Mouse (Mus musculus): ENCODE measurements around the gene Mink1.

The Mink1 gene

DNA sequence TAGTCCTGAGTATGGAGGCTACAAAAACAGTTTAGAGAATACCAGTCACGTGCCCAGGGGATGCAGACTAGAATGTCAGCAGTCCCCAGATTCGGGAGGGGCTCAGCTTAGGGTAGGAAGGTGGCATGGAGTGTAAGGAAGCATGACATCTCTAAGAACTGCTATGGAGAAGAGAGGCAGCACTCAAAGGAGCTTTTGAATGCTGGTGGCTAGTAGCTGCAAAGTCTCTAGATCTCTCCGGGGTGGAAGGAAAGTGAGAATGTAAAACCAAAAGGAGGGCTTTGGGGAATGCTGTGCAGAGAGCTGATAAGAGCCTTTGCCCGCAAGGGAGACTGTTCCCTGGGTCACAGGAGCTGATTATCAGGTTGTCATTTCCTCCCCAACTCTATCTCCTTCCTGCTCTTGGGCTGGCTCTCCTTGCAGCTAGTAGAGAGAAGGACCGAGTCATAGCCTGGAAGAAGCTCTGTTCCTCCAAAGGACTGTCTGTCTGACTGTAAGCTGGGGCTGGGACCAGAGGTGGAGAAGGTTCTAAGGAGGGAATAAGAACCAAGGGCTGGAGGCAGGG is 76.1 kb downstream of the Mink1 start, which contains the start of gene Gp1ba:
TSS of gene Gp1ba (plus strand) at position 409 of the 565 bp plus-strand sequence.
- DNase-seq = no peak

- no peak for DNase-seq
These were observed 77.3 kb downstream of the Mink1 start for GRCm38 (mm10) chr11:70639976-70640375.

DNA sequence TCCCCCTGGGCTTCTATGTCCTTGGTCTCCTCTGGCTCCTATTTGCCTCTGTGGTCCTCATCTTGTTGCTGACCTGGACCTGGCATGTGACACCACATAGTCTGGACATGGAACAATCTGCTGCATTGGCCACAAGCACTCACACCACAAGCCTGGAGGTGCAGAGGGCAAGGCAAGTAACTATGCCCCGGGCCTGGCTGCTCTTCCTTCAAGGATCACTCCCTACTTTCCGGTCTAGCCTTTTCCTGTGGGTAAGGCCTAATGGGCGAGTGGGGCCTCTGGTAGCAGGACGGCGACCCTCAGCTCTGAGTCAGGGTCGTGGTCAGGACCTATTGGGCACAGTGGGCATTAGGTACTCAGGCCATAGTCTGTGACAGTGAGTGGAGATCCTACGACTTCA is 78.6 kb downstream of the Mink1 start:
- DNase-seq = no peak

GRCm38 (mm10) chr11:70643051-70643450 is 80.4 kb downstream of the Mink1 start:
- peak in 1 of 2 experiments; percentile 28 for DNase-seq

- DNase-seq = peak; percentile 50 to 51
These were observed 82.0 kb downstream of the Mink1 start for GRCm38 (mm10) chr11:70644564-70645103.

- DNase-seq = no peak
These were observed 83.0 kb downstream of the Mink1 start for GRCm38 (mm10) chr11:70645461-70646258.

GRCm38 (mm10) chr11:70646259-70646555 is 83.5 kb downstream of the Mink1 start:
- peak; percentile 53 to 66 for DNase-seq

DNA sequence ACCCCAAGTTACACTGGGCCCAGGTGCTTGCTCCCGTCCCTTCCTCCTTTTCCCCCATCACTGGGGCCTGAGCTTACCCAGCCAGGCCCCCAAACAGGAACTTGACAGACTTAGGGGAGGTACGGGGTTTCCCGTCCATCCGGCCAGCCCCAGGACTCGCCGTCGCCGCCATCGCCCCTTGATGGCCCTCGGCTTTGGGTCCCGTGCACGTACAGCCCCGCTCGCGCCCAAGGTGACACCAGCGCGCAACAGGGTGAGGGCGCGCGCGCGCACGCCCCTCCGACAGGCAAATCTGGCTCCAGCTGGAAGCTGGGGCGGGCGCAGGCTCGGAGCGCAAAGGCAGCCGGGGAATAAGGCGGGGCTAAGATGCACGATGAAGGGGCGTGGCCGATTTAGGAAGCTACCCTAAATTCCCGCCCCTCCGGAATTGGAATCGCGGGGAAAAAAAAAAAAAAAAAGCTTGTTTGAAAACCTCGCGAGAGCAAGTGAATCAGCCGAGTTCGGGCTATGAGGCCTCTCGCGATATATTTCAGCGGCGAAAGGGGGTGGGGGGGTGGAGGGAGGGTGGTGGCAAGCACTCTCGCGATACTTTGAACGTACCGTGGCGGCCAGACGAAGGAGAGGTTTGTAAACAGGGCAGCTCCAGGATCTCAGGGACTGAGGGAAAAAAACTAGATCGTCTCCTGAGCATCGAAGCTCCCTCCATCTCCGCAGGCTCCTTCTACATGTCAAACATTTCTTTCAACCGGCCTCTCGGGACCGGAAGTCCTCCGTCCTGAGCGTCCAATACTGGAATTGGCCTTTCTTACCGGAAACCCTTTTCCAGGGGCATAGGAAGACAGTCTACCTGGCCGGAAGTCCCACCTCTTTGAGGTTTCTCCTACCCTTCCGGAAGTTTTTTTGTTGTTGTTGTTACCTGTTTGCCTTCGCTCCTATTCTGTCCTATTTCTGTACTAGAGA is 84.3 kb downstream of the Mink1 start, which contains the start of the genes Rnf167 and Slc25a11:
TSS of gene Rnf167 (plus strand) at position 545 of the 960 bp plus-strand sequence.
TSS of gene Slc25a11 (minus strand) at position 789 of the 960 bp plus-strand sequence.
- peak; percentile 97 to 98 for DNase-seq

- peak; percentile 44 to 46 for DNase-seq
These were observed 85.2 kb downstream of the Mink1 start for GRCm38 (mm10) chr11:70647716-70648420.

DNA sequence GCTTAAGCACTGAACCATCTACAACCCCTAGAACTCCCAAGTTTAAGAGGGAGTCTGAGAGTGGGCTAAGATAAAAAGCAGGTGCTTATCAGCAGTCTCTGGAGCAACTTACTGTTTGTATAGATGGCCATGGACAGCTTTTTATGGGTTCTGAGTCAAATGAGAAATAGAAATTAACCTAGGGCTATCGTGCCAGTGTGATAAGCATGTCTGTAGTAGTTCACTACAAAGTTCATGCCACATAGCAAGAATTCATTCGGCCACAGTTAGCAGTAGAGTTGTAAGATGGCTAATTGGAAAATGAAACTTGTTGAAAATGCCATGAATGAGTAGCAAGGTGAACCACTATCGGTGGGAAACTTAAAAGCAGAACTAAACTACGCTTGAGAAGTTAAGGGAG is 85.8 kb downstream of the Mink1 start:
- DNase-seq = no peak

DNA sequence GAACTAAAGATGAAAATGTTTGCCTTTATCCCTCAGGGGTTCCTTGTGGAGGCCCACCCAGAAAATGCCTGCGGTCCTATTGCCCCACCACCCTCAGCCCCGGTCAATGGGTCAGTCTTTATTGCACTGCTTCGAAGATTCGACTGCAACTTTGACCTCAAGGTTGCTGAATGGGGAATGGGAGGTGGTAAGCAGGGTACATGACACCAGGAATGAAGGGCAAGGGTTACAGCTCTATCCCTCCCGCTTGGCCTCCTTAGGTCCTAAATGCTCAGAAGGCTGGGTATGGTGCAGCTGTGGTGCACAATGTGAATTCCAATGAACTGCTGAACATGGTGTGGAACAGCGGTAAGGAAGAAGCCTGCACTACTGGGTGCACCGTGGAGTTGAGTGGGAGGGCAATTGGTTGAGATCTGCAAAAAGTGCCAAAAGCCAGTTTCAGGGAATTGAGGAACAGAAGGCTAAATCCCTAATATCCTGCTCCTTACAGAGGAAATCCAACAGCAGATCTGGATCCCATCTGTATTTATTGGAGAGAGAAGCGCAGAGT is 86.6 kb downstream of the Mink1 start:
- DNase-seq = no peak

DNA sequence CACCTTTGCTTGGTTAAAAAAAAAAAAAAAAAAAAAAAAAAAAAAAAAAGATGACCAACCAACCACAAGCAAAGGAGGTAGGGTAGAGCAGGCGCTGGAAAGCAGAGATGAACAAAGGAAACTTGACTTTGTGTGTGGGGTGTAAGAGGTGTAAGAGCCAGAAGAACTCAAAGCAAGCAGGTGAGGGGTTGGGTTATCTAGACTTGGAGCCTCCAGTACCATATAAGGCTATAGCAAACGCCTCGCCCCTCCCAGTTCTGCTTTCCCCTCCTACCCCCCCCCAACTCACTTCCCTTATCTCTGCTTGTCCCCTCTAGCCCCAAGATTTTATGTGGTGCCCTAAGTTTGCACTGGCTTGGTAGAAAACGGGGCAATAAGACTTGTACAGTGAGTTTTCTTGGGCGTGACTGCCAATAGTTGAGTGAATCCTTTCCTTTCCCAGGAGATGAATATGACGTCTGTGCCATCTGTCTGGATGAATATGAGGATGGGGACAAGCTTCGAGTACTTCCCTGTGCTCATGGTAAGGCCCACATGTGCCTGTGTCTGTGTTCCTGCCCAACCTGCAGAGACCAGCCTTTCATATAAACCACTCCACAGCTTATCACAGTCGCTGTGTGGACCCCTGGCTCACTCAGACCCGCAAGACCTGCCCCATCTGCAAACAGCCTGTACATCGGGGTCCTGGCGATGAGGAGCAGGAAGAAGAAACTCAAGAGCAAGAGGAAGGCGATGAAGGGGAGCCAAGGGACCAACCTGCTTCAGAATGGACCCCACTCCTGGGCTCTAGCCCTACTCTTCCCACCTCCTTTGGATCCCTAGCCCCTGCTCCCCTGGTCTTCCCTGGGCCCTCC is 87.9 kb downstream of the Mink1 start:
- DNase-seq = no peak

- no peak for DNase-seq
These were observed 88.7 kb downstream of the Mink1 start for GRCm38 (mm10) chr11:70651391-70651790.

- DNase-seq = no peak
These were observed 89.6 kb downstream of the Mink1 start for GRCm38 (mm10) chr11:70652029-70652883.

DNA sequence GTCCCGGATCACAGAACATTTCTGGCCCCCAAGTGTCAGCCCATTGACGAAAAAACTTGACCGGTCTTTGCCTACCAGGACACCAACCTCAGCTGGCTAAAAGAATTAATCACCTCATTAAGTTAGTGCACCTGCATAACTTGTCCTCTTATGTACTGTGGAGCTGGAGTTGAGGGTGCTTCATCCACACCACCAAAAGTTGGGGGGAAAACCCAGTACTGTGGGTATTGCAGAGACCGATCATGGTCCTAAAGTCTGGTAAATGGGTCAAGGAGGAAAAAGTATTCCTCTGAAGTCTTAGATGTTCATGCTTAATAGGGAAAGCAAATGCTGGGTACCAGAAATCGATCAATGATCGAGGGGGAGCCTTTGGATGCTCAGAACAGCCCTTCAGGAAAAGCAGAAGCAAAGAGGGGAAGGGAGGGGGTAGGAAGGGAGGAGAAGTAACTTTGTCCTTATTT is 90.2 kb downstream of the Mink1 start:
- DNase-seq = no peak

DNA sequence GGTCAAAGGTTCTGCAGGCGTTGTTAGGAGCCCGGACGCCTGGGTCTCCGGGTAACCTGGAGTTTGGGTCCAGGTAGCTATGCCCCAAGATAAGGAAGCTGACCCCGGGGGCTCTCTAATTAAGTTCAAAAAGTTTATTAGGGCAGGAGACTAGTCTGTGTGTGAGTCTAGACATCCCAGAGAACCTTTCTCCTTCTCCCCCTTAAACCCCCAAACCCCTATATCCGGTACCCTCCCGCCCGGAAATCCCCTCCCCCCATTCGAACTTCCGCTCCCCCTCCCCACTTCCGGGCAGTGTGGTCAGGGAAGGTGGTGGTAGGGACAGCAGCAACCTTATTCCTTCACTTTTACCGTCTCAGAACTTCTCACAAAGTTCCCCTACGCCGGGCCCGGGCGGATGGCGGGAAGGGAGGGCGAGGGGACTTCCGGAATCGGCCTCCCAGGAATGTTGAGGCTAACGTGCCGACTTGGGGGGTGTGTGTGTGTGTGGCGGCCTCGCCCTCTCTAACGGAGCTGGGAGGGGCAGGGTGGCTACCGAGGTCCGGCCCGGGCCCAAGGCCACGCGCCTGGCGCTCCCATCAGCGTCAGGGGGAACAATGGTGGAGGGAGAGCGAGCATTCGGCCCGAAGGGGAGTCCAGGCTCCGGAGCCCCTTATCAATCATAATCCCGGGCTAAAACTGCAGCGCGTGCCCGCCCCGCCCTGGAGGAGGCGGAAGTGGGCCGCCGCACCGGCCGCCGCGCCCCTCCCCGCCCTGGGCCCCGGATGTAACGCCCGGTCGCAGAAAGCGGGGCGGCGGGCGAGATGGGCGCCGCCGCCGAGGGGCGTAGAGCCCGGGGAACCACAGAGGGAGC is 90.9 kb downstream of the Mink1 start:
- peak; percentile 77 to 78 for DNase-seq

- peak; percentile 83 to 86 for DNase-seq
These were observed 91.7 kb downstream of the Mink1 start, which contains the start of gene Pfn1 for GRCm38 (mm10) chr11:70654198-70654922. TSS of gene Pfn1 (minus strand) at chr11:70654644.

Measured in cerebellum, postnatal 14 days (tissue).